Mouse (Mus musculus): ENCODE results near the gene Ophn1. TPM values are rescaled to one million over a fixed set of nuclear protein-coding genes. Genes with fewer than 3 reads are reported as not detected.

Gene Ophn1
- polyA plus RNA-seq, 1 experiment from 2014 or later = 18.5 TPM

GRCm38 (mm10) chrX:98651431-98651830 lies 239.4 kb downstream of the Ophn1 start:
- Histone ChIP-seq H3K9ac (replicated peaks) (no peak overlapping the region), H3K4me1 (replicated peaks) (no peaks in the 10 kb centered on the region), H3K36me3 (no peaks in the 10 kb centered on the region), H3K4me2 (no peak overlapping the region), H3K27ac (no peak overlapping the region), H3K9me3 (no peaks in the 10 kb centered on the region), H3K4me3 (replicated peaks) (no peak overlapping the region), H3K27me3 (no peaks in the 10 kb centered on the region)
- ATAC-seq (ENCODE audit: insufficient number of reproducible peaks, insufficient read depth, low FRiP score, low TSS enrichment, low read depth) = no peak

GRCm38 (mm10) chrX:98628666-98629404 lies 262.0 kb downstream of the Ophn1 start:
- 78% methylated on average over 3 of the region's 3 CpGs for WGBS
- H3K4me1 ChIP-seq (replicated peaks) = no peaks in the 10 kb centered on the region
- ATAC-seq (ENCODE audit: insufficient number of reproducible peaks, insufficient read depth, low FRiP score, low TSS enrichment, low read depth) = no peak
- H3K27me3 ChIP-seq = no peaks in the 10 kb centered on the region
- no peak overlapping the region for H3K27ac ChIP-seq
- no peak overlapping the region for H3K4me3 ChIP-seq (replicated peaks)
- no peak overlapping the region for H3K4me2 ChIP-seq
- no peaks in the 10 kb centered on the region for H3K36me3 ChIP-seq
- H3K9me3 ChIP-seq = no peaks in the 10 kb centered on the region
- H3K9ac ChIP-seq (replicated peaks) = no peak overlapping the region

- H3K4me2 ChIP-seq = no peak overlapping the region
- no peak overlapping the region for H3K27ac ChIP-seq
- no peaks in the 10 kb centered on the region for H3K36me3 ChIP-seq
- no peak for ATAC-seq (ENCODE audit: insufficient number of reproducible peaks, insufficient read depth, low FRiP score, low TSS enrichment, low read depth)
- no peak overlapping the region for H3K4me3 ChIP-seq (replicated peaks)
- H3K27me3 ChIP-seq = no peaks in the 10 kb centered on the region
- no peaks in the 10 kb centered on the region for H3K4me1 ChIP-seq (replicated peaks)
- H3K9me3 ChIP-seq = no peaks in the 10 kb centered on the region
- WGBS = 4% methylated on average over 2 of the region's 2 CpGs
- no peak overlapping the region for H3K9ac ChIP-seq (replicated peaks)
Measured at GRCm38 (mm10) chrX:98618865-98619264, 272.0 kb downstream of the Ophn1 start.

- no peak overlapping the region for H3K27ac ChIP-seq
- H3K4me3 ChIP-seq (replicated peaks) = no peak overlapping the region
- WGBS = 65% methylated on average over 4 of the region's 4 CpGs
- H3K9me3 ChIP-seq = no peaks in the 10 kb centered on the region
- H3K36me3 ChIP-seq = no peaks in the 10 kb centered on the region
- no peak overlapping the region for H3K9ac ChIP-seq (replicated peaks)
- no peaks in the 10 kb centered on the region for H3K4me1 ChIP-seq (replicated peaks)
- H3K4me2 ChIP-seq = no peak overlapping the region
- no peaks in the 10 kb centered on the region for H3K27me3 ChIP-seq
- ATAC-seq (ENCODE audit: insufficient number of reproducible peaks, insufficient read depth, low FRiP score, low TSS enrichment, low read depth) = no peak
Measured at GRCm38 (mm10) chrX:98617426-98617825, 273.4 kb downstream of the Ophn1 start.

- Histone ChIP-seq H3K9ac (replicated peaks) (no peak overlapping the region), H3K4me2 (no peak overlapping the region), H3K9me3 (no peaks in the 10 kb centered on the region), H3K4me1 (replicated peaks) (no peaks in the 10 kb centered on the region), H3K27ac (no peak overlapping the region), H3K36me3 (no peaks in the 10 kb centered on the region), H3K27me3 (peaks cover 3% of the 10 kb centered on the region; the same call in 1 of the 2 replicates), H3K4me3 (replicated peaks) (no peak overlapping the region)
- no peak for ATAC-seq (ENCODE audit: insufficient number of reproducible peaks, insufficient read depth, low FRiP score, low TSS enrichment, low read depth)
Measured at GRCm38 (mm10) chrX:98574201-98574600, 316.6 kb downstream of the Ophn1 start.

- no peak for ATAC-seq (ENCODE audit: insufficient number of reproducible peaks, insufficient read depth, low FRiP score, low TSS enrichment, low read depth)
- H3K27ac ChIP-seq = no peak overlapping the region
- 87% methylated on average over 1 of the region's 1 CpGs for WGBS
Measured at GRCm38 (mm10) chrX:98546458-98546857, 344.4 kb downstream of the Ophn1 start.

GRCm38 (mm10) chrX:98515329-98515728 lies 375.5 kb downstream of the Ophn1 start:
- WGBS = 92% methylated on average over 2 of the region's 2 CpGs
- Histone ChIP-seq H3K27me3 (peaks cover 3% of the 10 kb centered on the region; the same call in 1 of the 2 replicates), H3K4me3 (replicated peaks) (no peak overlapping the region)

More at GRCm38 (mm10) chrX:98546458-98546857, 344.4 kb downstream of the Ophn1 start:
- no peaks in the 10 kb centered on the region for H3K27me3 ChIP-seq
- H3K9ac ChIP-seq (replicated peaks) = no peak overlapping the region
- H3K4me1 ChIP-seq (replicated peaks) = no peaks in the 10 kb centered on the region
- no peaks in the 10 kb centered on the region for H3K36me3 ChIP-seq
- no peak overlapping the region for H3K4me2 ChIP-seq
- H3K9me3 ChIP-seq = no peaks in the 10 kb centered on the region
- H3K4me3 ChIP-seq (replicated peaks) = no peak overlapping the region

GRCm38 (mm10) chrX:98514359-98514904 lies 376.4 kb downstream of the Ophn1 start:
- 80% methylated on average over 3 of the region's 3 CpGs for WGBS

More at GRCm38 (mm10) chrX:98515329-98515728, 375.5 kb downstream of the Ophn1 start:
- H3K4me2 ChIP-seq = no peak overlapping the region
- no peaks in the 10 kb centered on the region for H3K36me3 ChIP-seq
- no peak overlapping the region for H3K9ac ChIP-seq (replicated peaks)
- no peak overlapping the region for H3K27ac ChIP-seq
- H3K4me1 ChIP-seq (replicated peaks) = no peaks in the 10 kb centered on the region
- no peak for ATAC-seq (ENCODE audit: insufficient number of reproducible peaks, insufficient read depth, low FRiP score, low TSS enrichment, low read depth)
- H3K9me3 ChIP-seq = no peaks in the 10 kb centered on the region

More at GRCm38 (mm10) chrX:98514359-98514904, 376.4 kb downstream of the Ophn1 start:
- Histone ChIP-seq H3K4me3 (replicated peaks) (no peak overlapping the region), H3K27ac (no peak overlapping the region), H3K9ac (replicated peaks) (no peak overlapping the region), H3K27me3 (peaks cover 3% of the 10 kb centered on the region; the same call in 1 of the 2 replicates), H3K4me1 (replicated peaks) (no peaks in the 10 kb centered on the region), H3K4me2 (no peak overlapping the region), H3K36me3 (no peaks in the 10 kb centered on the region), H3K9me3 (no peaks in the 10 kb centered on the region)
- no peak for ATAC-seq (ENCODE audit: insufficient number of reproducible peaks, insufficient read depth, low FRiP score, low TSS enrichment, low read depth)

Small RNAs within 50 kb of the gene (microRNA-seq; reads per million reads assigned to microRNA genes)
- gene Gm27554 = not detected

Other genes with a start within 250 kb of the Ophn1 start
- gene Yipf6, start 45.3 kb upstream of the Ophn1 start, polyA plus RNA-seq (2016; fragmentation: Nextera tagmentation; extraction: Ambion mirVana) = 16.8 and 16.9 TPM in 2 replicates
- 6.7 and 8.3 TPM in 2 replicates for gene Stard8, start 112.2 kb upstream of the Ophn1 start, polyA plus RNA-seq (2016; fragmentation: Nextera tagmentation; extraction: Ambion mirVana)
- gene Efnb1, start 245.1 kb upstream of the Ophn1 start, polyA plus RNA-seq (2016; fragmentation: Nextera tagmentation; extraction: Ambion mirVana) = 58.3 and 62.7 TPM in 2 replicates

Measured in limb, embryonic 12.5 days (tissue).